Mouse (Mus musculus): ENCODE results near the gene Fxn. TPM values are rescaled to one million over a fixed set of nuclear protein-coding genes. Genes with fewer than 3 reads are reported as not detected.

Fxn gene
- polyA plus RNA-seq (2015; fragmentation: Nextera tagmentation; extraction: Ambion mirVana) = 56.6 and 60.8 TPM in 2 replicates

DNA sequence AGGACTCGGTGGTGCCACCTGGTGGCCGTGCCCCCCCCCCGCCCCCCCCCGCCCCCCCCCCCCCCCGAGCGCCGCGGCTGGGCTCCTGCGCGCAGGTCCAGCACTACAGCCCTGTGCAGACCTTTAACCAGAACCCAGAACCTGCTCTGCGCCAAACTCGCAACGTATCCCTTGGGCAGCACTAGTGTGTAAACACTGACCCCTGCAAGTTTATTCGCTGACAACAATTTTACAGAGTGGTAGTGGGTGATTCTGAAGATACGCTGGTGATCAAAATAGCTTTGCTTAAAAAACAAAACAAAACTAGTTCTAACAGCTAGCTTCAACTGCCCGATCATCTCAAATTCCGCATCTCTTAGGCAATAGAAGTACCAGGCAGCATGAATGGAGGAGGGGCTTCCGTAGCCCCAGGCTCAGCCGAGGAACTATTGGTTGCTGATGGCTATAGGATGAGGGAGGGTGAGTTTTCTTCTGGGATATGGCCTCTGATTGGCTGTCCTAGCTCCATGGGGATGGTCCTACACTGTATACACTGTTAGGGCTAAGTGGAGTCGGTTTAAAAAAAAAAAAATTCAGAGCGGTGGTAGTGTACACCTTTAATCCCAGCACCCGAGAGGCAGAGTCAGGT is at the start of gene Fxn:
Gene Fxn (minus strand): TSS at position 5 of the 628 bp plus-strand sequence.
- peak within 1 kb of the TSS; percentile 63 for H3K4me3 ChIP-seq

DNA sequence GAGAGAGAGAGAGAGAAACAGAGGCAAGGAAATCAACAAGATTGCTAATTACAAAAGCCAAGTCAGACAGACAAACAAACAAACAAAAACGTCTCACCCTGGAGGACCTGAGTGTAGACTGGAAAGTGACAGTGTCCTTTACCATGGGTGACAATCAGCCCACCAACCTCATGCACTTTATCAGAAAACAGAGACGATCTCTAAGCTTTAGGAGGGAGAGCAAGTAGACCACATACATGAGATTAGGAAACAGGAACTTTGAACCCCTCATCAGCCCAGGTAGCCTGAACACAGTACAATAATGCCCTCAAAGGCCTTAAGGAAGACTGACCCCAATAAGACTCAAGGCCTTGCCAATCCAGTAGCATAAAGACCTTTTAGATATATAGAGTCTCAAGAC is 47.5 kb upstream of the Fxn start:
- Histone ChIP-seq H3K9ac (no peak overlapping the region), H3K27ac (no peak overlapping the region), H3K4me3 (no peak overlapping the region), H3K9me3 (no peaks in the 10 kb centered on the region), H3K36me3 (no peaks in the 10 kb centered on the region), H3K27me3 (no peaks in the 10 kb centered on the region), H3K4me1 (peaks cover 8% of the 10 kb centered on the region; the same call in 1 of the 2 replicates), H3K4me2 (replicated peaks) (no peak overlapping the region)
- no peak for ATAC-seq (ENCODE audit: low FRiP score, low read depth)
- 61% methylated on average over 2 of the region's 2 CpGs for WGBS

More for the DNA sequence above, at the start of gene Fxn:
- Histone ChIP-seq H3K9ac (peak within 1 kb of the TSS; percentile 77), H3K9me3 (no peaks in the 10 kb centered on the region), H3K4me2 (replicated peaks) (peak within 1 kb of the TSS; percentile 79), H3K27me3 (no peaks in the 10 kb centered on the region), H3K36me3 (peaks cover 9% of the 10 kb centered on the region), H3K27ac (peak within 1 kb of the TSS; percentile 89), H3K4me1 (peaks cover 12% of the 10 kb centered on the region)
- WGBS = under 1% methylated on average over 13 of the region's 22 CpGs
- peak; percentile 97 for ATAC-seq (ENCODE audit: low FRiP score, low read depth)

DNA sequence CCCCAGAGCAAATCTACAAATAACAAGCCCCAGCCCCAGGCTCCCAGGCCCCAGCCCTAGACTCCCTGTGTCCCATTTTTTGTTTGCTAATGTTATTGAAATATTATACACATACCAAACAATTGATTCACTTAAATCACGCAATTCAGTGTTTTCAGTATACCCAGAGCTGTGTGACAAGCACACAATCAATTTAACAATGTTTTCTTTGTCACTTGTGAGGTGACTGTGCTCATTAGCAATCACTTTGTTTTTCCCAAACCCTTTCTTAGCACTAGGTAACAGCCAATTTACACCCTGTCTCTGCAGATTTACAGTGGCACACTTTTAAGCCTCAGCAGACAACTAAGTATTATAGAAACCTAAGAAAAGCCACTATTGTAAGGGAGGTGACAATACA is 46.6 kb upstream of the Fxn start:
- no peaks in the 10 kb centered on the region for H3K36me3 ChIP-seq
- no peak overlapping the region for H3K4me3 ChIP-seq
- H3K4me1 ChIP-seq = peaks cover 8% of the 10 kb centered on the region; the same call in 1 of the 2 replicates
- no peak for ATAC-seq (ENCODE audit: low FRiP score, low read depth)
- H3K9ac ChIP-seq = no peak overlapping the region
- no peak overlapping the region for H3K4me2 ChIP-seq (replicated peaks)
- no peaks in the 10 kb centered on the region for H3K9me3 ChIP-seq
- WGBS = 32% methylated on average over 1 of the region's 1 CpGs
- H3K27me3 ChIP-seq = no peaks in the 10 kb centered on the region
- H3K27ac ChIP-seq = no peak overlapping the region

DNA sequence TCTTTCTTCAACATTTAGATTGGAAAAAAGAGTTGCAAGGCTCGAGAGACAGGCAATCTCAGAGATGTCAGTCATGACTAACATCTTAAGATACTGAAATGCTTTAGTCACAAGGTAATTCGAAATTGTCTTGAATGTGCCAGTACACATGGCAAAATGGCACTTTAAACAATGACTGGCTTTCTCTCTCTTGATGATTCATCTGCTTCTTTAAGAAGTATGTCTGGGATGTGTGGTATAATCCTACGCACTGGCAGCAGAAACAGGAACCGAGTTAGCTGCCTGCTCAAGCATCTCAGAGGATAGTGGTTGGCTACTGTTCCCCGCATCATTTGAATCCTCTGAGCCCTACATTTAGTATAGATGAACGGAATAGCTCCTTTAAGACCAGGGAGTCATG is 45.3 kb upstream of the Fxn start:
- Histone ChIP-seq H3K27me3 (no peaks in the 10 kb centered on the region), H3K4me1 (peaks cover 8% of the 10 kb centered on the region; the same call in 1 of the 2 replicates), H3K27ac (no peak overlapping the region), H3K4me3 (no peak overlapping the region), H3K4me2 (replicated peaks) (no peak overlapping the region), H3K9ac (no peak overlapping the region), H3K9me3 (no peaks in the 10 kb centered on the region), H3K36me3 (no peaks in the 10 kb centered on the region)
- 82% methylated on average over 6 of the region's 6 CpGs for WGBS
- ATAC-seq (ENCODE audit: low FRiP score, low read depth) = no peak

DNA sequence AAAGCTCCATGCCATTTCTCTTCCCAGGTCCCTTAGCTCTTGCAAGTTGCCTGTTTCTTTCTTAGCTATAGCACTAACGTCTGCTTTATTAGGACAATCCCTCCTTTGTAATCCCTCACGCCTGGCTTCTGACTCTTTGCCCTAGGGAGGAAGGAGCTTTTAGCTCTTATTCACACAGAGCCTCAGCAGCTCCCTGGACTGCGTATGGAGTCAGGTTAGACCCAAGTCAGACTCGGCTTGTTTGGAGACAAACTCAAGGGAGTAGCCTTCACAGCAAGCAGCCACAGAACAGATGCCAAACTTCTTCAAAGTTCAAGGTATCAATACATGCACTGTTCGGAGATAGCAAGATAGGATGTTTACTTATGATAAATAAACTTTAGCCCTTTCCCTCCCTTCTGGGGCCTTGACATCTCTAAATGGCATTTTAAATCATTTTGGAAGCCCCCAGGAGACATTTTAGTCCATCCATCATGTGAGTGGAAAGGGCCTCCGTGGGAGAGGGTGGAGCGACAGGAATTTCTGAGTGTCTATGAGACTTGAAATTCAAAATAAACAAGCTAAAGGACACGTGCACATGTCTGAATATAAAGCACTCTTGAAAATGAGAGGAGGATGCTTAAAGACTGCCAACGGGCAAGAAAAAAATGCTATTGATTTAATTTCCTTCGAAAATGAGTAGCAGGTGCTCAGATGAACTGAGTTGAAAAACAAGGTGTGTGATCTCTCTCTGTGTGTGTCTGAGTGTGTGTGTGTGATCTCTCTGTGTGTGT is 43.6 kb upstream of the Fxn start:
- Histone ChIP-seq H3K4me3 (no peak overlapping the region), H3K4me2 (replicated peaks) (no peak overlapping the region), H3K36me3 (no peaks in the 10 kb centered on the region), H3K9me3 (no peaks in the 10 kb centered on the region), H3K27ac (no peak overlapping the region), H3K27me3 (no peaks in the 10 kb centered on the region), H3K9ac (no peak overlapping the region), H3K4me1 (peaks cover 8% of the 10 kb centered on the region; the same call in 1 of the 2 replicates)
- ATAC-seq (ENCODE audit: low FRiP score, low read depth) = no peak
- 42% methylated on average over 10 of the region's 10 CpGs for WGBS

DNA sequence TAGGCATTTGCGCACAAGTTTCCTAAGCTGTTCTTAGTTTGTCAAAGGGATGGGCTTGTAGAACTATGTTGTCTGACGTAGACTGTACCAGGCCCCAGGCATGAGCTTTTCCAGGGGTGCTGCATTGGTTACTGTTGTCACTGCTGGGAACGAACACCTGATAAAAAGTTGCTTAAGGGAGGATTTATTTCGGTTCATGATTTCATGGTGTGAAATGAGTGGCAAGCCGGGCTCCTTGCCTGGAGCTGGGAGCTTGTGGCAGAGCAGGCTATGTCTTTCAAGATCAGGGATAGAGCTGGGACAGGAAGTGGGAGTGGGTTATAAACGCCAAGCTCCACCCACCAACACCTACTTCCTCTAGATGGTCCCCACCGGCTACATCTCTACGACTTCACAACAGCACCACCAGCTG is 41.5 kb upstream of the Fxn start:
- Histone ChIP-seq H3K27ac (no peak overlapping the region), H3K9ac (no peak overlapping the region), H3K36me3 (no peaks in the 10 kb centered on the region), H3K4me2 (replicated peaks) (no peak overlapping the region), H3K27me3 (no peaks in the 10 kb centered on the region), H3K4me3 (no peak overlapping the region), H3K4me1 (peaks cover 13% of the 10 kb centered on the region; the same call in 1 of the 2 replicates), H3K9me3 (no peaks in the 10 kb centered on the region)
- ATAC-seq (ENCODE audit: low FRiP score, low read depth) = no peak
- 86% methylated on average over 8 of the region's 8 CpGs for WGBS

DNA sequence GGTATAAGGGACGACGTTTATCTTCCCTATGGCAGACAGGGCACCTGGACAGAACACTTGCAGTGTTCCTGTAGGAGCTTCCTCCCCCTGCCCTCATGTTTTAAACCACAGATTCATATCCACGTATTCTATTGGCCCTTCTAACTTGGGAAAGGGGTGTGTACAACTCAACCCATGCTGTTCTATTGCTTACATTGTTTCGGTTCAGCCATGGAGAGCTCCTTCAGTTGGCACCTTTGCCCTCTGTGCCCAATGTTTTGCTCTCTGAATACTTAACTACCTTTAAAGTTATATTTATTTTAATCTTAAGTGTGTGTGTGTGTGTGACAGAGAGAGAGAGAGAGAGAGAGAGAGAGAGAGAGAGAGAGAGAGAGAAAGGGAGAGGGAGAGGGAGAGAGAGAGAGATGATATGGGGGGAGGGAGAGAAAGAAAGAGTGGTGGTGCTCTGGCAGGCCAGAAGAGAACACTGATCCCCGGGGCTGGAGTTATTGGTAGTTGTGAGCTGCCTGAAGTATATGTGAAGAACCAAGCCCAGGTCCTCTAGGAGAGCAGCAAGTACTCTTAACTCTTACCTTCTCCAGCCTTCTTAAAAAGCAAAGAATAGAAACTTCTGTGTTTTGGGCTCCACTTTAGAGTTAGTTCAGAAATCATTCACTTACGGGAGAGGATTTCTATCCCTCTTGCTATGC is 41.0 kb upstream of the Fxn start:
- Histone ChIP-seq H3K27me3 (no peaks in the 10 kb centered on the region), H3K27ac (no peak overlapping the region), H3K36me3 (no peaks in the 10 kb centered on the region), H3K4me3 (no peak overlapping the region), H3K9ac (no peak overlapping the region), H3K9me3 (no peaks in the 10 kb centered on the region), H3K4me2 (replicated peaks) (no peak overlapping the region), H3K4me1 (peaks cover 13% of the 10 kb centered on the region; the same call in 1 of the 2 replicates)
- WGBS = 85% methylated on average over 6 of the region's 6 CpGs
- no peak for ATAC-seq (ENCODE audit: low FRiP score, low read depth)

DNA sequence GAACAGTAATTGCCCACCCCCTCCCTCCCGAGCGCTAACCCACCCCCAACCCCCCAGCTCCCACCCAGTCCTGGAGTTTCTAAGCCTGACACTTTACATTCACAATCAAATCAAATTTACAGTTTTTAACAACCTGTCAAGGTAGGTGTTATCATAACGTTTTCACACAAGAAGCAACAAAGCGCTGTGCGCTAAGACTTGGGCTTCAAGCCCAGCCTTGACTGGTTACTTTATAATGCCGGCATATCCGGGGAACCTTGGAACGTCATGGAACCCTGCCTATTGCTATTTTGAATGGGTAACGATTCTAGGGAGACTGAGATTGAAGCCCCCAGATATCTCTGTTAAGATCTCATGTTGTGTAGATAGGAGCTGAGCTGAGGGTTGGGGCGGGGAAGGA is 37.8 kb upstream of the Fxn start:
- H3K27me3 ChIP-seq = no peaks in the 10 kb centered on the region
- H3K36me3 ChIP-seq = no peaks in the 10 kb centered on the region
- no peak overlapping the region for H3K27ac ChIP-seq
- no peak overlapping the region for H3K4me2 ChIP-seq (replicated peaks)
- 73% methylated on average over 10 of the region's 10 CpGs for WGBS
- no peaks in the 10 kb centered on the region for H3K9me3 ChIP-seq
- H3K9ac ChIP-seq = no peak overlapping the region
- H3K4me3 ChIP-seq = no peak overlapping the region
- ATAC-seq (ENCODE audit: low FRiP score, low read depth) = no peak
- 0 out of 2 replicates have a peak, but pooled peaks cover 4% of the 10 kb centered on the region for H3K4me1 ChIP-seq

DNA sequence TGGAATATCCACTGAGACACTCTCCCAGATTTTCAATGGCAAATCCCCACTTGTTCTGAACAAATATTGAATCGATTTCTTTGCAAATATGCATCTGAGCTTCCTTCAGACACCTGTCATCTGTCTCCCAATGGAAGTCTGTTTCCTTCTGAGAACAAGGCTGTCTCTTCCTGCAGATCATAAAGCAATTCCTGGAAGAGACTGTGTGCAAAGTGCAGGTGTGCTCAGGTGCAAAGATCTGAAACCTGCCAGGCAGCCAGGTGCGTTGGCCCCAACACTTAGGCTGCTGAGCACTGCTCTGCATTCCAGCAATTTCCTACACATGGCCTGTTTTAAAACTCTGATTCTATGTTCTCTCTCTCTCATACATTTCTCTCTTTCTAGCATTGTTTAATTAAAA is 37.3 kb upstream of the Fxn start:
- no peak overlapping the region for H3K4me3 ChIP-seq
- ATAC-seq (ENCODE audit: low FRiP score, low read depth) = no peak
- 86% methylated on average over 2 of the region's 2 CpGs for WGBS
- no peak overlapping the region for H3K9ac ChIP-seq
- no peaks in the 10 kb centered on the region for H3K9me3 ChIP-seq
- H3K27ac ChIP-seq = no peak overlapping the region
- H3K27me3 ChIP-seq = no peaks in the 10 kb centered on the region
- H3K36me3 ChIP-seq = no peaks in the 10 kb centered on the region
- H3K4me2 ChIP-seq (replicated peaks) = no peak overlapping the region
- 0 out of 2 replicates have a peak, but pooled peaks cover 4% of the 10 kb centered on the region for H3K4me1 ChIP-seq

DNA sequence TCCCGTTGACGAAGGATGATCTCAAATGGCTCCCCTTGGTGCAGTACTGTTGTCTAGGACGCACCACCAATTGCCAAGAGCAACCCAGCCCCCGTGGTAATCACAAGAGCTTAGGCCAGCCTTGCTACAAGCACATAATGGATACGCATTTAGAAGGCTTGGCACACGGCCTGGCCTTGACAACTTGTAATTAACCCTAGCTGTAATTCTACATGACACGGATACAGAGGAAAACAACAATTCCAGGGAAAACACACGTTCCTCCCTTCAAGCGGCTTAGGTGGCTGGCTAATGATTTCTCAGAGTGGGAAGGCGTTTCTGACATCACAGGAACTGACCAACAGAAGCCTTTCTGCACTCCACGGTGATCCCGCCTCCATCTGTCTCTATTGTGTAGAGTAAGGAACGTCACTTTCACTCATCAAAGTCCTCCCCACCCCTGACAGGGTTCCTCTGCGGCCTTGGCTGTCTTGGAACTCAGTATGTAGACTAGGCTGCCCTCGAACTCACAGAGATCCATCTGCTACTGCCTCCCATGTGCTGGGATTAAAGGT is 36.7 kb upstream of the Fxn start:
- WGBS = 57% methylated on average over 15 of the region's 15 CpGs
- Histone ChIP-seq H3K4me3 (no peak overlapping the region), H3K27me3 (no peaks in the 10 kb centered on the region), H3K9ac (no peak overlapping the region), H3K27ac (no peak overlapping the region), H3K36me3 (no peaks in the 10 kb centered on the region), H3K4me1 (0 out of 2 replicates have a peak, but pooled peaks cover 4% of the 10 kb centered on the region), H3K9me3 (no peaks in the 10 kb centered on the region), H3K4me2 (replicated peaks) (no peak overlapping the region)
- no peak for ATAC-seq (ENCODE audit: low FRiP score, low read depth)

DNA sequence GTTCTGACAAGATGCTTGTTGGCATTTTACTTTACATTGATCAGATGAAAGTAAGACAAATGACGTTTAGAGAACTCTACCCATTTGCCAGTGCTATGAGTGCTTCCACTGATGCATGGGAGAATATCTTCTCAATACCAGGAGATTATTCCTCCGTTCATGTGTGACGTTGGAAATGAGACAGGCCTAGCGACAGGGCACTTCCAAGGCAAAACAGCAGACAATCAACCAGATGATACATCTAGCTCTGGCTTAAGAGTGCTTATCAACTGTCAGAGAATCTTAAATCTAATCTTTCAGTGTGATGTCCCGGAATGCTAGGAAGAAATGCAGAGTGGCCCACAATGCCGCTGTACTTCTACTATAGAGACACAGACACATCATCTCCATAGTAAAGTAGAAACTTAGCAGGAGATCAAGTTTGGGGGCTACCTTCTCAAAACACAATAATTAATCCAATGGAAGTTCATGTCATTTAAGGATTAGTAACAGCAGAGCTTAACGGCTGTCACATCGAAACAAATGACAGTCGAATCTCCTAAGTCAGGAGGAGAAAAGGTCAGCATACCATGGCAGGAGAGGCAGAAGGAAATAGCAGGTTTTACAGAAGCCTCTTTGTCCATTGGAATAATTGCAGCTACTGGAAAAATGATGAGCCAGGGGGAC is 35.8 kb upstream of the Fxn start:
- 85% methylated on average over 9 of the region's 9 CpGs for WGBS
- ATAC-seq (ENCODE audit: low FRiP score, low read depth) = no peak

More for the DNA sequence above, 35.8 kb upstream of the Fxn start:
- Histone ChIP-seq H3K27me3 (no peaks in the 10 kb centered on the region), H3K9me3 (no peaks in the 10 kb centered on the region), H3K4me2 (replicated peaks) (no peak overlapping the region), H3K4me3 (no peak overlapping the region), H3K27ac (no peak overlapping the region), H3K4me1 (0 out of 2 replicates have a peak, but pooled peaks cover 4% of the 10 kb centered on the region), H3K9ac (no peak overlapping the region), H3K36me3 (no peaks in the 10 kb centered on the region)

Measured in limb, embryonic 13.5 days (tissue).